Mouse (Mus musculus) embryonic fibroblast, embryonic 13.5 days (primary cell): ENCODE measurements at regions not wholly inside any gene's neighbourhood (a gene's known extent, or its start where the extent isn't known, plus 50 kb on each side); places are given as distances from the start of the nearest gene placed in this dataset.

Experiments
- CTCF ChIP-seq: IDR thresholded peaks from 2 replicates; pipeline ENCODE4 v1.5.1; 2011; ENCODE audit warnings: mild to moderate bottlenecking, control low read depth, low read length, moderate library complexity, borderline replicate concordance; ENCODE audit not compliant: insufficient read depth
- POLR2A ChIP-seq: IDR thresholded peaks from 2 replicates; pipeline ENCODE4 v1.6.1; 2011; ENCODE audit warnings: low read depth, mild to moderate bottlenecking, control low read depth, low read length, moderate library complexity

- TF ChIP-seq POLR2A (no peak), CTCF (no peak)
Measured at GRCm38 (mm10) chr8:26484749-26485148, 365.4 kb downstream of the Gm45692 start.
